Mouse (Mus musculus): ENCODE results near the gene B2m. TPM values are rescaled to one million over a fixed set of nuclear protein-coding genes. Genes with fewer than 3 reads are reported as not detected.
A peak's percentile ranks its signal among the peaks of the same experiment; 100 is the strongest.
"Not testable (repeated sequence)": the region's sequence is repeated elsewhere in the genome, so short reads cannot be mapped to it uniquely, and the experiment has no call there.

Gene B2m
- total and polyA plus RNA-seq, 3 experiments, result 108 to 1,161 (median 229) TPM

DNA sequence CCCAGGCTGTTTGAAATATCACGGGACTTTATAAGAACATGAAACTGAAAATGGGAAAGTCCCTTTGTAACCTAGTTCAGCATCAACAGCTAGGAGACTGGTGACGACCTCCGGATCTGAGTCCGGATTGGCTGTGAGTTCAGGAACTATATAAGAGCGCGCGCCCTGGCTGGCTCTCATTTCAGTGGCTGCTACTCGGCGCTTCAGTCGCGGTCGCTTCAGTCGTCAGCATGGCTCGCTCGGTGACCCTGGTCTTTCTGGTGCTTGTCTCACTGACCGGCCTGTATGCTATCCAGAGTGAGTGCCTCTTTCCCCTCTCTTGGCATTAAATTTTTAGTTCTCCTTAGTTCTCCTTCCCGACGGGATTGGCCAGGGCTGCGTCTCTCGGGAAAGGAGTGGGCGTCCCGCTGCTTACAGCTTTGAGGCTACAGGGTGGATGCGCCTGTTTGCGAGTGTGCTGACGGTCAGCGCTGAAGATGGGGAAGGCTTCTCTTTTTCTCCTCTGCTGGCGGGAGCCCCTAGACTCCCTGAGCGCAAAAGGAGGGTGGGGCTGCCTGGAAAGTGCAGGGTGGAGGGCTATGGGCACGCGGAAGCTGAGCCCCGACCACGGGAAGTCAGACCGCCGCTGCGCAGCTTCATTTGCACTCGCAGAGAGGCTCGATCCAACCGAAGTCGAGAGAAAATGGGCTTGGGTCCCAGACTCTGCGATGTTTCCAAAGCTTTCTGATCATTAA, at the start of gene B2m (continued):
- TF ChIP-seq MAX (IDR thresholded peaks at IDR 0.05; ENCODE audit: low read length), result peak; percentile 46; the same call in 1 of the 2 replicates
- TF ChIP-seq ELF1 (IDR thresholded peaks at IDR 0.05; ENCODE audit: low read depth, low read length), result peak; percentile 52; the same call in 1 of the 2 replicates
- peak; percentile 48; the same call in 1 of the 2 replicates for TF ChIP-seq TCF12 (IDR thresholded peaks at IDR 0.05; ENCODE audit: low read depth, low read length)
- TF ChIP-seq MYB (IDR thresholded peaks at IDR 0.05; ENCODE audit: low read depth, low read length), result no peak

DNA sequence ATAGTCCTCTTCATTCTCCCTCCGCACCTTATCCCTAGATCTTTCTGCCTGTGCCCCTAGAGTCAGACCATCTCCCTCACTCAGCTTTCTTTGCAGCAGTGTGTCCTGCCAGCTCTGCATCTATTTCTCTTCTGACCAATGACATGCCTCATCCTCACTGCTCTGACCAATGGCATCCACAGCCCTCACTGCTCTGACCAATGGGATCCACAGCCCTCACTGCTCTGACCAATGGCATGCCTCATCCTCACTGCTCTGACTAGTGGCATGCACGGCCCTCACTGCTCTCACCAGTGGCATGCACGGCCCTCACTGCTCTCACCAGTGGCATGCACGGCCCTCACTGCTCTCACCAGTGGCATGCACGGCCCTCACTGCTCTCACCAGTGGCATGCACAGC, 49.8 kb upstream of the B2m start:
- DNase-seq (ENCODE audit: low read depth, low spot score), result peak; percentile 21
- not testable (repeated sequence) for H3K36me3 ChIP-seq (ENCODE audit: control insufficient read depth in 1 of 2, insufficient read depth in 2 of 2, low read length in 2 of 2); H3K27me3 ChIP-seq (ENCODE audit: control insufficient read depth in 1 of 2, insufficient read depth in 2 of 2, low read length in 2 of 2); H3K79me2 ChIP-seq (ENCODE audit: control insufficient read depth, insufficient read depth, low read length, poor library complexity); H3K4me1 ChIP-seq (ENCODE audit: control insufficient read depth in 1 of 2, insufficient read depth in 2 of 2, low read length in 2 of 2); H3K9ac ChIP-seq (ENCODE audit: control insufficient read depth, low read depth, low read length, poor library complexity, severe bottlenecking); H3K4me3 ChIP-seq (ENCODE audit: control insufficient read depth in 1 of 2, insufficient read depth in 1 of 2, low read depth in 2 of 2, low read length in 2 of 2); H3K9me3 ChIP-seq (replicated peaks; ENCODE audit: insufficient read depth, low read length); H3K27ac ChIP-seq (ENCODE audit: control insufficient read depth, low read depth, low read length)

DNA sequence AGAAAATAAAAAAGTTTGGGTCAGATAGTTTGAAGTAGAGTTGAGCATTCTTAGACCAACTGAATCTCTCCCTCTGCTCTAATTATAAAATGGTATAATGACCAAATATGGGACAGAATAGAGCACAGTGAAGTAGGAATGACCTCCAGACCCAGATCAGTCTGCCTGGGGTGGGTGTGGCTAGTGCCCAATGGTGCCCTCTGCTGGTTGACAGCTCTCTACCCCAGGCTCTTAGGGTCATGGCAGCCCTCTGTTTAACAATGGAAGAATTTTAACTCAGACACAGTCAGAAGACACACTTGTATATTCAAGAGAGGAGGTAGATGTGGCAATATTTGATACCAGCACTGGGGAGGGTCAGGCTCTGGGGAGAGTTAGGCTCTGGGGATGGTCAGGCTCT, 45.4 kb upstream of the B2m start:
- H3K9me3 ChIP-seq (replicated peaks; ENCODE audit: insufficient read depth, low read length), result no peaks in the 10 kb centered on the region
- DNase-seq (ENCODE audit: low read depth, low spot score), result peak; percentile 49

DNA sequence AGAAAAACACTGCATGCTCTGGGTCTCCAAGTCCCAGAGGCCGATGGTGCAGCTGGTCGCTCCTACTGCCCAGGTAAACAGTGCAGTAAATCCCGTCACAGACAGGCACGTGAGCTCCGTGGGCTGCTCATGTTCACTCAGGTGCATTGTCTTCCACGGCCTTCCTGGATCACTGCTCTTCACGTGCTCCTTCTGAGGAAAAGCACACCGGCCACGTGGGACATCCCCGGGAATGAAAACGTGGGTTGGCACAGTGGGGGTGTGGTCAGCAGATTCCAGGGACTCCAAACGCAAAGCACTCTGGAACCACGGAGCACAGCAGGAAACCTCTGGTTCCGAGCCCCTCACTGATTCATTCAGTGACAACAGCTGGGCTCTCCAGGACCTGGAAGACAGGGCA, 39.4 kb upstream of the B2m start:
- Histone ChIP-seq H3K4me1 (ENCODE audit: control insufficient read depth in 1 of 2, insufficient read depth in 2 of 2, low read length in 2 of 2) (no peaks in the 10 kb centered on the region), H3K4me3 (ENCODE audit: control insufficient read depth in 1 of 2, insufficient read depth in 1 of 2, low read depth in 2 of 2, low read length in 2 of 2) (no peak overlapping the region), H3K79me2 (ENCODE audit: control insufficient read depth, insufficient read depth, low read length, poor library complexity) (no peaks in the 10 kb centered on the region), H3K9me3 (replicated peaks; ENCODE audit: insufficient read depth, low read length) (no peaks in the 10 kb centered on the region), H3K27ac (ENCODE audit: control insufficient read depth, low read depth, low read length) (no peak overlapping the region), H3K9ac (ENCODE audit: control insufficient read depth, low read depth, low read length, poor library complexity, severe bottlenecking) (no peak overlapping the region), H3K36me3 (ENCODE audit: control insufficient read depth in 1 of 2, insufficient read depth in 2 of 2, low read length in 2 of 2) (peaks cover 0 to 2% of the 10 kb centered on the region in 2 experiments; a peak in 1 of 4 replicates), H3K27me3 (ENCODE audit: control insufficient read depth in 1 of 2, insufficient read depth in 2 of 2, low read length in 2 of 2) (no peaks in the 10 kb centered on the region)
- TF ChIP-seq USF2 (IDR thresholded peaks at IDR 0.05; ENCODE audit: borderline replicate concordance in 1 of 2, insufficient read depth in 1 of 2, low read depth in 1 of 2, low read length in 2 of 2) (no peak), ETS1 (IDR thresholded peaks at IDR 0.05; ENCODE audit: low read depth, low read length) (no peak), BHLHE40 (IDR thresholded peaks at IDR 0.05; ENCODE audit: borderline replicate concordance, low read depth, low read length) (no peak), NELFE (IDR thresholded peaks at IDR 0.05; ENCODE audit: low read depth, low read length) (no peak), POLR2AphosphoS5 (IDR thresholded peaks at IDR 0.05; ENCODE audit: borderline replicate concordance, low read depth, low read length) (no peak), POLR2A (IDR thresholded peaks at IDR 0.05; ENCODE audit: control insufficient read depth in 1 of 2, insufficient read depth in 1 of 2, low read depth in 1 of 2, low read length in 2 of 2, poor library complexity in 1 of 2) (no peak), UBTF (IDR thresholded peaks at IDR 0.05; ENCODE audit: borderline replicate concordance, insufficient read depth, low read depth, low read length) (no peak), POLR2AphosphoS2 (IDR thresholded peaks at IDR 0.05; ENCODE audit: low read length) (no peak), RAD21 (IDR thresholded peaks at IDR 0.05; ENCODE audit: low read depth, low read length) (no peak), USF1 (IDR thresholded peaks at IDR 0.05; ENCODE audit: low read depth, low read length) (no peak), CHD1 (IDR thresholded peaks at IDR 0.05; ENCODE audit: low read depth, low read length) (no peak), ZC3H11A (IDR thresholded peaks at IDR 0.05; ENCODE audit: low read depth, low read length) (no peak), SIN3A (IDR thresholded peaks at IDR 0.05; ENCODE audit: low read length) (no peak)
- no peak for DNase-seq (ENCODE audit: low read depth, low spot score)

More for the DNA sequence above, 45.4 kb upstream of the B2m start:
- peaks cover 0 to 3% of the 10 kb centered on the region in 2 experiments; a peak in 1 of 4 replicates for H3K36me3 ChIP-seq (ENCODE audit: control insufficient read depth in 1 of 2, insufficient read depth in 2 of 2, low read length in 2 of 2)
- no peak overlapping the region for H3K9ac ChIP-seq (ENCODE audit: control insufficient read depth, low read depth, low read length, poor library complexity, severe bottlenecking)
- H3K27ac ChIP-seq (ENCODE audit: control insufficient read depth, low read depth, low read length), result no peak overlapping the region
- TF ChIP-seq SMC3 (IDR thresholded peaks at IDR 0.05; ENCODE audit: low read depth, low read length) (peak; percentile 22), SIN3A (IDR thresholded peaks at IDR 0.05; ENCODE audit: low read length) (no peak), CTCF (IDR thresholded peaks at IDR 0.05 in 2 of 3, conservative IDR thresholded peaks at IDR 0.05 in 1 of 3; ENCODE audit: control insufficient read depth in 1 of 3, insufficient read depth in 1 of 3, low read depth in 2 of 3, low read length in 3 of 3, poor library complexity in 1 of 3, severe bottlenecking in 1 of 3) (peak; percentile 43 to 67 (median 57))
- H3K4me1 ChIP-seq (ENCODE audit: control insufficient read depth in 1 of 2, insufficient read depth in 2 of 2, low read length in 2 of 2), result no peaks in the 10 kb centered on the region
- H3K79me2 ChIP-seq (ENCODE audit: control insufficient read depth, insufficient read depth, low read length, poor library complexity), result no peaks in the 10 kb centered on the region
- no peaks in the 10 kb centered on the region for H3K27me3 ChIP-seq (ENCODE audit: control insufficient read depth in 1 of 2, insufficient read depth in 2 of 2, low read length in 2 of 2)
- no peak overlapping the region for H3K4me3 ChIP-seq (ENCODE audit: control insufficient read depth in 1 of 2, insufficient read depth in 1 of 2, low read depth in 2 of 2, low read length in 2 of 2)

Data from MEL (cell line).